Mouse (Mus musculus) kidney, postnatal 36 days (tissue): ENCODE results near the gene Vwa5b1.

Source experiments
- DNase-seq, 2 experiments: peaks; one replicate each; pipeline ENCODE4 v3.0.0; 2021 to 2022; ENCODE audit warnings: mixed read lengths in 2 of 2

The Vwa5b1 gene

DNA sequence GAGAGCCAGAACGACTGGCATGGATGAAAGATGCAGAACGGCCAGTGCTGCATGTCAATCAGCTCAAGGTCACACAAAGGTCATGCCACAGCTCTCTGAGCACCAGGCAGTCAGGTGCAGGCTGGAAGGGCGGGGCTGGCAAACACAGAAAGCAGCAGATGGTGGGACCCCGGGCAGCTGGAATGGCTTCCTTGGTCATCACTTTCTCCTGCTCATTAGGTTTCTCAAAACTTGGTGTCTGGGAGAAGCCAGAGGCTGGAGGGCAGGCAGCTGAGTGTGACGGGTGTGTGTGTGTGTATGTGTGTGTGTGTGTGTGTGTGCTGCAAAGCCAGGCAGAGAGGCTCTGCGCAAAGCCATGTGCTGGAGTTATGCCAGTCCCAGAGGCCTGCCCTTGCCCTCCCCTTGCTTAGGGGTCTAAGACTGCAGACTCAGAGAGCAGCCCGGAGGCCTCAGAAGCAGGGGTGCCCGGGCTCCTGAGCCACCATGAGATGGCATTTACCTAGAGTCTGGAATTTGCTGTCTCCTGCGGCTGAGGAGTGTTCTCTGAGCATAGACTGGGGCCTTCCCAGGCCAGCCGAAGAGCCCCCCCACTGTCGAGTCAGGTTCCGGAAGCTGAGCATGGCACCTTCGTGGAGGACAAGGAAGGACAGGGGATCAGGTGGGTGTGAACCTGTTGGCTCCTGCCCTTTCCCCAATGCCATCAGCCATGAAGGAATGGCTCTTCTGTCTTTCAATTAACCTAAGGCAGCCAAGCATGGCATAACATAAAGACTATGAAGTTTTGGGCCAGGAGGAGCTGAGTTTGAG is 60.7 kb downstream of the Vwa5b1 start:
- DNase-seq: peak; percentile 43 to 56

DNA sequence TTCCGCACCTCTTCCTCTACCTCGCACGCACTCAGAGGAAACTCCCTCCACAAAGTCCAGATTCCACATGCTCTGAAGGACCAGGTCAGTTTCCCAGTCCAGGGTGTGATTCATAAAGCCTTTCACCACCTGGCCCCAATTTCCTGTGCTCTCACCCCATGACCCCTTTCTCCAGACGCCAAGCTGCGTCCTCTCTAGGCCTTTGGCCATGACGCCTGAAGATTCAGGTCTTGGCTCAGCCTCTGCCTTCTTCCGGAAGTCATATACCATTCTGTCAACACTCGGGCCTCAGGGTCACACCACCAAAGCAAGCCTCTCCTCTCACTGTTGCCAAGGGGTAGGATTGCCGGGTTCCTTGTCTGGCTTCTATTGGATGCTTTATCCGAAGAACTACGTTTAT is 65.8 kb downstream of the Vwa5b1 start:
- peak; percentile 76 to 80 for DNase-seq

DNA sequence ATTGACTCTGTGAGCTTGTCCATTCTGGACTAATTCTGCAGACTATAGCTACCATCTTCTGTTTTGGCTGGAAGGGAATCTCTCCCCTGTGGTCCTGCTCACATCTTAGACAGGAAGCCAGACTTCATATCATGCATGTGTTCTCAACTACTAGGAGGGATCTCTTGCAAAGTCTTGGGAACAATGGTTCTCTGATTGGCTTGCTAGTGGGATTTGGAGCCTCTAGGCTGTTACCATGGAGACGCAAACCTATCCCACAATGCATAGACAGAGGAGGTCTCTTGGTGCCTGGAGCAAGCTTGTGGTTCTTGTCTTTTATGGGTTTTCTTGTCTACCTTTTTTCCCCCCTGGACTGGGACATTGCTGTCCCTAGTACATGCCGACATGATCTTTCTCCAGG is 67.4 kb downstream of the Vwa5b1 start:
- DNase-seq: no peak

DNA sequence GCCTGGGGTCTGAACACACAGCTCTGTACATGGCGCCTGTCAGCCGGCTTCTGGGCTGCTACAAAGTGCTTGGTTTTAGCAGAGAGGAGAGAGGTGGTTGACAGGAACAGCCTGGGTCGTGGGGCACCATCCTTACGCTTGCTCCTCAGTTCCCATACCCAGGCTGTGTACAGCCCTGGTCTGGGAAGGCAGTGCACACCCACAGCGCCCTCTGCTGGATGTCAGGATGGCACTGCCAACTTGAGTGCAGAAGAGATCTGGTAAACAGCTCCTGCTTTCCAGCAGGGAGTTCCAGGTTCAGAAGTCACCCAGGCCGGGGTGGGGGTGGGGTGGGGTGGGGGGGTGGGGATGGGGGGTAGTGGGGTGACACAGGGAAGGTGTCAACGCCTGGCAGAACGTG is 73.7 kb downstream of the Vwa5b1 start:
- DNase-seq: peak; percentile 82 to 94

DNA sequence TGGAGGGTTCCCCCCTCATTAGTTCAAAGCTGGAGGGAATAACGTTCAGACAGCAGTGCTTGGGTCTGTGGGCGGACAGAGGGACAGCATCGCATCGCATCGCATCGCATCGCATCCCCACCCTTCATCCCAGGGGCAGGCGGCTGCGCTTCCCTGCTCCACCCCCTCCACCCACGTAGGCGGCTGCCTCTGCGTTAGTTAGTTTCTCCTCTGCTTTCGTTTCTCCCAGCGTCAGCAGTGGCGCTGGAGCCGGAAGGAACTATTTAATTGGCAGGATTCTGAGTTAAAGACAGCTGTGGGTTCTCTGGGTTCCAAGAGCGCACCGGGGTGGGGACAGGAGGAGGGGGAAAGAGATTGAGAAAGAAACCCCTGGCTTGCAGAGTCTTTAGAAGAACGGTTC is 80.2 kb downstream of the Vwa5b1 start:
- DNase-seq: peak; percentile 25 to 59

DNA sequence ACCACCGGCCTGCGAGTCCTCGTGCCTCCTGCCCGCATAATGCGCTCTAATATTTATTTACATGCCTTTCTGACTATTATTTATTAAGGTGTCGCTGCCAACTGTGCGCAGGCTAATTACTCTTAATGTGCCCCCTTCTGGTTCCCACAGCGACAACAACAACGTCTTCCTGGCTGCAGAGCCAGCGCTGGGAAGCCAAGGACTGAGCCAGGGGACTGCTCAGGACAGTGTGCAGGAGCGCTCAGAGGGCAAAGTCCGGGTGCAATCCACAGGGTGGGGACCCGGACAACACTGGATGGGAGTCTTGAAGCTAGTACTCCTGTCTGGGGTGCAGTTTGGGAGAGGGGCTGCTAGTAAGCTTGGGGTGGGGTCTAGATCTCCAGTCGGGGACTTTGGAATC is 80.8 kb downstream of the Vwa5b1 start:
- peak; percentile 35 to 56 for DNase-seq

DNA sequence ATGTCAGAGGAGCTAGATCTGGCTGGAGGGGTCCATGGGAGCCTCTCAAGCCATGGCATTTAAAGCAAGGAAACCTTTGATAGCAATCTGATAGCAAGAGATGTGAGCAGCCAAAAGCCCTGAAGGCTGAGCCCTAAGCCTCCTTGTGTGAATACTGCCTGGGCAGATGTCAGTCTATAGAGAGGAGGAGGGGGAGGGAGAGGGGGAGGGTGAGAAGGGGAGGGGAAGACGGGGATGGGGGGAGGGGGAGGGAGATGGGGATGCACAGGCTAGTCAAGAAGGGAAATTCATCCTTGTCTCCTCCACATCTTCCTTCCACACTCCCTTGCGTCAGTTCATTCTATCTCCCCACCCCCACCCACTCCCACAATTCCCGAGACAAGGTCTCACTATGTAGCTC is 81.4 kb downstream of the Vwa5b1 start:
- no peak for DNase-seq

DNA sequence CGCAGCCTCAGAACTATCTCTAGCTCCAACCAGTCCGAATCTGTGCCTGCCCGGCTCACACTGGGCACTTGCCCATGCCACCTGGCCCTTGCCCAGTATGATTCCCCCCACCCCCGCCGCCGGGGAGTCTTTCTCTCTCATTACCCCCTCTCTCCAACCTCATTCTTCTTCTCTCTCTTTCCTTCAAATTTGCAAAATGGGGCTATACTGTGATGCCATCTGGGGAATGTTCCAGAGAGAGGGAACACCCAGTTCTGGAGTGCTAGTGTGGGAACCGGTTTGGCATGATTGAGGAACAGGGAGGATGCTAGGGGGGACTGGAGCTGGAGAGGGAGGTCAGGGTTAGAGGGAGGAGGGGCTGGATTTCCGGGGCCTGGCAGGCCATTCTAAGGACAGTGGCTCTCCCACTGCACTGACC is 82.2 kb downstream of the Vwa5b1 start:
- peak in 1 of 2 experiments; percentile 17 for DNase-seq

DNA sequence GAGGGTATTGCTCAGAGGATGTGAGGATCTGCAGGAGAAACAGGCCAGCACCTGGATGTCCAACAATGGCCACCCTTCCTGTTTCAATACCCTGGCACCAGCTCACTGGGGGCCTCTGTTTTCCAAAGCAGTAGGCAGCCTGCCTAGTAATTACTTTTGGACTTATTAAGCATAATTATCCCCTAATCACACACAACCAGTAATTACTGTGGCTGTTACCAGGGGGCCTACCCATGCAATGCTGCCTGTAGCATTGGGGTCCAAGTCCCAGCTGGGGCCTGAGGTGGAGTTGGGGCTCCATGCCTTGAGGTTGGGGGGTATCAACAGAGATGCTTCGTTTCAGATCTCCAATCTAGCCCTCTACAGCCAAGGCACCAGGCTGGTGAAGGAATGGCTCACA is 82.6 kb downstream of the Vwa5b1 start:
- no peak for DNase-seq

DNA sequence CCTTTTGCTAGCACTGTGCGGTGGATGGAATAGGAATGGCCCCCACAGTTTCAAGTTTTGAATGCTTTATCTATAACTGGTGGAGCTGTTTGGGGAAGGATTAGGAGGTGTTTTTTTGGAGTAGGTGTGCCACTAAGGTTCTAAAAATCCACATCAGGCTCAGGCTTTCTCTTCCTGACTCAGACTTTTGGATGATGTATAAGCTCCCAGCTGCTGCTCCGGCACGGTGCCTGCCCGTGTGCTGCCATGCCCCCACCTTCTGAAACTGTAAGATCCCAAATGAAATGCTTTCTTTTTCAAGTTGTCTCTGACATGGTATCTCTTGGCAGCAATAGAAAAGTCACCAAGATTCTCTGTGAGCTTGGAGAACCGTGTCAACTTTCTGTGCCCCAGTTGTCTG is 84.1 kb downstream of the Vwa5b1 start:
- no peak for DNase-seq

DNA sequence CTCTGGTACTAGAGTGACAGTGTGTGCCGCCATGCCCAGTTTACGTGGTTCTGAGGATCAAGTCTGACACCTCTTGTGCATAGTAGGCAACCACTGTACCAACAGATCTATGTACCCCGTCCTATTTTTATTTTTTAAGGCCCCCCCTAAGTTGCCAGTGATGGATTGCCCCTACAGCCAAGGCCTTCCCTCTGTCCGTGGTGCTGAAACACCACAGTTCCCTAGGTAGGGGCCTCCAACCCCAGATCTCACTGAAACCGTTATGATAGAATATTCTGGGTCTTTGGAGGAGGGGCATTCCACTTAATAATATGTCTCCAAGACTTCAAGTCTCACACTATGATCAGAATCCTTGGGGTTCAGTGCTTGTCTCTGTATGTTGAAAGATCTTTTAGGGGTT is 85.1 kb downstream of the Vwa5b1 start:
- peak in 1 of 2 experiments; percentile 28 for DNase-seq

DNA sequence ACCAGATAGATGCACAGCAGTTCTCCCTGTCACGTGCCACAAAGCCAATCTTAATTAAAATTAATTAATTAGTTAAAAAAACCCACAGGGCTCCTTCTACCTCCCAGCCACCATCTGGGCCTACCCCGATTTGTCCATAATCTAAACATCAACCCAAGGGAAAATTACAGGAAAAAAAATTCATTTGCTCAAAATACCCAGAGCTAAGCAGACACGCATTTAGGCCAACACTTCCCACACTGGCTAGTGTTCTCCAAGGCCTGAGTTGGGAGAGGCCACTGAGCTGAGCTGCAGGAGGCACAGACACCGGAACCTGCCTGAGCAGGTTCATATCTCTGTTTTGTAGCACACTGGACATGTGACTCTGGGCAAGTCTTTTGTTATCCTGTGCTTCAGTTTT is 86.7 kb downstream of the Vwa5b1 start:
- no peak for DNase-seq

DNA sequence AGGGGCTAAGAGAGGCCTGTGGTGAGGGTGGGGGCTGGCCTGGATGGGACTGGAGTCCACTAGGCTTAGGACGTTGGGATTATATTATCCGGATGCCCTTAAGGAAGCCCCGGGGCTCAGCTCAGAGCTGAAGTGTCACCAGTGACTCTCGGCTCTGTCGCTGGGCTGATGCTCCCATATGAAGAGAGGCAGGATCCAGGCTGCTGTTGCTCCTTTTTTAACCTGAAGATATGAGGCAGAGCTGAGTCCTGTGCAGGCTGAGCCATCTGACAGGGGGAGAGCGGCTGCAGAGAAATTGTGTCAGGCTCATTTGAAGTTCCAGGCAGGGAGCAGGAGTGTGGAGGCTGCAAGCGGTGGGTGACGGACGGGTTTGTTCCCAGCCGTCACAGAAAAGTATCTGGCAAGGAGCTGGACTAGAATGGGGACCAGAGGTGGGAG is 87.5 kb downstream of the Vwa5b1 start:
- DNase-seq: no peak

DNA sequence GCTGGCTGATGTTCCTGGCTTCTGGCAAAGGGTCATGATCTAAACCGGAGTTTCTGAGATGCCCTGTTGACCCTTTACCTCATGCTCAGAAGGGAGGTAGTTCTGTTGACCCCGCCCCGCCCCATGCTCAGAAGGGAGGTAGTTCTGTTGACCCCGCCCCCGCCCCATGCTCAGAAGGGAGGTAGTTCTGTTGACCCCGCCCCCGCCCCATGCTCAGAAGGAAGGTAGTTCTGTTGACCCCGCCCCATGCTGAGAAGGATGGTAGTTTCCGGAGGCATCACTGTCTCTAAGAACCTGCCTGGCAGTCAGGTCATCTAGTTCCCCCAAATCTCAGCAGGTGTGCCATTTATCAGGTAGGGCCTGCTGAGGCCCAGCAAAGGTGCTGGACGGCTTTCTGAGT is 88.1 kb downstream of the Vwa5b1 start:
- DNase-seq: no peak

DNA sequence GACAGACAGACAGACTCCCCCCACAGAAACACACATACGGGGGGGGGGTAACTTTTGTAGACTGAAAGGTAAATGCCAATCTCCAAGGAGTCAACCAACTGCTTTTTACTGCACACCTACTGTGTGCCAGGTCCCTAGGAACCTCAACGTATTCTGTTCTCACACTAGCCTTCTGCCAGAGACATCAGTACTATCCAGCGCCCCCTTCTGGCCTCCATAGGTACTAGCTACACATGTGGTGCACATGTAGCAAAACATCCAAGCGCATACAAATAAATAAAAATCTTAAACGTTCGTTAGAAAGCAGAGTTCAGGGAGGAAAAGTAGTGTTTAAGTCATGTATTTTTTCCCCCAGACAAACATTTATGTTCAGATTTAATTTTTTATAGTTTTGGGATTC is 88.6 kb downstream of the Vwa5b1 start:
- DNase-seq: peak; percentile 9 to 64

DNA sequence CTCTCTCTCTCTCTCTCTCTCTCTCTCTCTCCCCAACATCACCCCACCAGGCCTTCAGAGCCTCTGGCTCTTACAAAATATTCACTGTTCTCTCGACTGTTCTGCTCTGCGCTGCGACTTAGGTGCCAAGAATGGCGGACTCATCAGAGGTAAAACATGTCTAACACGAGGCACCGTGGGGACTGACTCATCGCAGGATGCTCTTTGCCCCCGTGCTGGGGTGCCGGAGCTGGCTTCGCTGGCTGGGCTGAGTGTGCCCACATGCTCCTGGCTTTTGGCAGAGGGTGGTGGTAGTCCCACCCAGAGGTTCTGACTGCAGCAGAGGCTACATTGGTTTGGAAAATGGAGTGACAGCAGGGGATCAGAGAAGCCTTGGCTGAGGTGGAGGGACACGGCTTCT is 89.4 kb downstream of the Vwa5b1 start:
- DNase-seq: peak; percentile 58 to 70

DNA sequence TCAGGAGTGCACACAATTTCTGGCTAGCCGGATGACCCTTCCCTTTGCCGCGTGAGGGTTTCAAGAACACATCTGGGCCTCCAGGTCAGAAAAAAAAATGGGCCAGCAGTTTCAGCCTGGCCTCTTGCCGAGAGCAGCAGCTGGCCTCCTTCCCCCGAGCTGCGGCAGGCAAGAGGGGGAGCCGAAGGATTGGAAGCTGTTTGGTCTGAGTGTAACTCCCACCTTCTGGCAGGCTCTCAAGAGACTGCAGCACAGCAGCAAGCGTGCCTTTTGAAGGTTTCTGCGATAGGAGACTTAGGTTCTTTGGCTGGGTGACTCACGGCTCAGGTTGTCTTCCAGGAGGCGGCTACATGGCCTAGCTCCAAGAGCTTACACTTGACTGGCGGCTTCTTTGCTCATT is 92.5 kb downstream of the Vwa5b1 start:
- peak; percentile 27 to 60 for DNase-seq

DNA sequence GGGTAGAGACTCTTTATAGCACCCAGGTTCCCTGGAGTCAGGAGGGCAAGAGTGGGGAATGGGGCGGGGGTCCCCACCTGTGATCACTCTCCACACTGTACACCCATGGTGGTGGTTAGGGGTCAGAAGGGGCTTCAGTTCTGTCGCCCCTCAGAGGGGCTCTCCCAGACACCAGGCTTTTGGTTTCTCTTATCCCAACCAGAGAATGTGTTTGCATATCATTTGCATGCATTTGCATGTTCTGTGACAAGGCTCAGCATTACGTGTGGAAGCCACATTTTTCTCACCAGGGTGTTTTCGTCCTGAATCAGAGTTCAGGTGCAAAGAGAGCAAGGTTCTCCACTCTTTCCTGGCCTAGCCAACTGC is 97.6 kb downstream of the Vwa5b1 start:
- DNase-seq: no peak

DNA sequence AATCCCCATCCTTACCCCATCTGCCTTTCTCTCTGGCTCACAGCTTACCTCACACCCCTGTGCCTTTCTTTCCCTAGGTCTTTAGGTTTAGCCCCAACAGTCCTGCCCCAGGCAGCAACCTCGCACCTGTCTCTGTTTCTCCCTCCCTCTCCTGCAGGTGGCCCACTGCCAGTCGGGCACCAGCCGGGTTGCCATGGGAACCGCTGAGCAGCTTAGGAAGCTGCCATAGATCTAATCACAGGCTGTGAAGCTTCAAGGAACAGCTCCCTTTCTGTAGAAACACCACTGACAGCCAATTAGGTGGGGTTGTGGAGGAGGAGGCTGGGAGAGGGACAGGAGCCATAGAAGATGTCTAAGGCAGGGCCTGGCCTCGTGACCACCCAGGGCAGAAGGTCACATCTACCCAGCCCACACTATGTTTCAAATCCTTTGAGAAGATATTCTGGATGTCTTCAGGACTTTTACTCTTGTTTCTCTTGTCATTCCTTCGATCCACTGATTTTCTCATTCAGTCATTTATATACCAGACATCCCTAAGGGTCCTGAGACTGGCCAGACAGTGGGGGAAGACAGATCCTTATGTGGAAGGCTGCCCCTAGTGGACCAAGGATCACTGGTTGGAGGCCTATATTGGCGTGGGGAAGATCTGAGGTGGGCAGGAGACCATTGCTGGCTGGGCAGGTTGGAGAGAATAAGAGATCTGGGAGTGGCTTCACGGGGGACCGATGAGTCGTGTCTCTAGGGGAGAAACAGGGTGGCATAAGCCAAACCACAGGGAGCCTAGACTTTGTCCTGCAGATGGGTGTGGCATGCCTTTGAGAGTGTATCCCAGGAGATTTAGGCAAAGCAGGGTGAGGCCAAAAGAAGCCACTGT is 98.2 kb downstream of the Vwa5b1 start:
- DNase-seq: peak; percentile 48 to 62

DNA sequence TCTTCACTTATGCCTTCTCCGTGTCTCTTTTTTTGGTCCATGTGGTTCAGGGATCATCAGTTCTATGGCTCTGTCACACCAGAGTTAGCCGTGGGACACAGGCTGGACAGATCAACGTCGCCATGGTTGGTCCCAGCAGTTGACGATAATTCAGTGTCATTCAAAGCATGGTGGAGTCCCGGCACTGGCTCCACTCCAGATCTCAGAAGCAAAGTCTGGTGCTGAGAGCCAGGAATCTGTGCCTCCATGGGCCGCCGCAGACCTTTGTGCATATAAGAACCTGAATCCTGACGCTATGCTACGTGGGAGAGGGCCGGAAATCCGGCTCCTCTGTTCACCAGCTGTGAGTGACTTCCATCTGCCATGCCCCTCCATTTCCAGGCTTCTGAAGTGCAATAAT is 100.1 kb downstream of the Vwa5b1 start:
- no peak for DNase-seq

DNA sequence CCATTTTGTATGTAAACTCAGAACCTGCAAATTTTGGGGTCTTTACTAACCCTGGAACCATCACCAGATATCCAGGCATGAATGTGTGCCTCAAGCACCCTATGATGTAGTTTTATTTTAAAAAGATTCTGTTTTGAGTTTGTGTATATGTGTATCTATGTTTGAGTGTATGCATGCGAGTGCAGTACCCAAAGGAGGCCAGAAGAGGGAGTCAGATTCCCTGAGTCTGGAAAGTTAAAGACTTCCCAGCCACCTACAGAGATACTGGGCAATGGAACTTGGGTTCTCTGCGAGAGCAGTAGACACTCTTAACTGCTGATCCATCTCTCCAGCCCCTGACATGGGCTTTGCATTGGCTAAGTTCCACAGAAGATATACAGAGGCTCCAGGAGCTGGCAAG is 101.8 kb downstream of the Vwa5b1 start:
- DNase-seq: no peak

DNA sequence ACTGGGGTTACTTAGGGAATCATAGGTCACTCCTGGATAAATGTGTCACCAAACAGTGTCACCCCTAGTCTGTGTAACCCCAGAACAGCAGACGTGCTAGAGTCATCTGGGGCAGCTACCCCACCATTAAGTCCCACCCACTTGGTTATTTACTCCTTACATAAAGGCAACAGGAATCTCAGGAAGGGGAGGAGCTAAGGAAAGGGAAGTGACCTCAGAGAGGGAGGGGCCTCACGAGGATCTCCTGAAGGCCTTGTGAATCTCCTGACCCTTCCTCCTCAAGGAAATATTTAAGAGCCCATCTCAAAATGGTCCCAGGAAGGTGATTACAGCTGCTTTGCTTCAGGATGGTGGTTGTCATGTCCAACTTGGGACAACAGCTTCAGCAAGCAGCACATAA is 103.9 kb downstream of the Vwa5b1 start:
- no peak for DNase-seq

DNA sequence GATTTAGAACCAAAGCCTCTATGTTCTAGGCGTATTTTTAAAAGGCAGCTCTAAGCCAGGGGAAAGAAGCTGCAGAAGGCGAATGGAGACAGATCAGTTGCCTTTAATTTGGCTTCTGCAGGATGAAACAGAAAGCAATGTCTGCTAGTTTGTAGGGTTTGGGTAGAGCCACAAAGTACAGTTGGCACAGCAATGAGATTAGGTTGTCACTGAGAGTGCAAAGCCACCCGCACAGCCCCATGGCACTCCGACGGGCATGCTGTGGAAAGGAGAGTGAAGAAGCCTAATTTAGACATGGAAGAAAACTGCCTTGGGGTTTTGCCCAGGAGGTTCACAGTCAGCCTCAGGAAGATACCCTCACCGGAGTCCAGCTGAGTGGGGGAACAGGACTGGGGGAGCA is 105.7 kb downstream of the Vwa5b1 start:
- no peak for DNase-seq

DNA sequence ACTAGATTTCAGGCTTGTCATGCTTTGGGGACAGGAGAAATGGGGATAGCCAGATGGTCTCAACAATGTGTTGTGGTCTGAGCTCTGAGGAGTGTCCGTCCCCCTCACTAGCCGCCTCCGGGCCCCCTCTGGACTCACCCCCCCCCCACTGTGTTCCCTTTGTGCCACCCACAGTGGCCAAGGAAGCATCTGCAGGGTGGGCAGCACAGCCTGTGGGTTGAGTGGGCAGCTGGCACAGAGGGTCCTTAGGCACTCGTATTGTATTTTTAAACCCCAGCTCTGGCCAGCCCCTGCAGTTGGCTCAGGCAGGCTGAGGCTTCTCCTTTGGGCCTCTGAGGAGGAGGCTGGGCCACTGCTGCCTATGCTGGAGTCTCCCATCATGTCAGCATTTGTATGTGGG is 110.0 kb downstream of the Vwa5b1 start:
- DNase-seq: no peak
